Mouse (Mus musculus) common myeloid progenitor, adult 5-6 weeks (primary cell): Measurements from ENCODE around the gene Plekhd1. TPM values are rescaled to one million over a fixed set of nuclear protein-coding genes. Genes with fewer than 3 reads are reported as not detected.

ENCODE experiments used
- ATAC-seq: replicated peaks from 2 replicates; pipeline ENCODE4 v1.8.0; 2016; ENCODE audit warnings: low read depth, mild to moderate bottlenecking, moderate TSS enrichment, inconsistent platforms; ENCODE audit not compliant: poor library complexity, severe bottlenecking
- total RNA-seq: library from RNA; stranded (forward); fragments of 200-1000, 187-1606 nt; gene quantifications from 2 replicates; pipeline ENCODE4 v1.2.3, GENCODE M21; 2017

The Plekhd1 gene
- total RNA-seq, result not detected in 2 replicates

DNA sequence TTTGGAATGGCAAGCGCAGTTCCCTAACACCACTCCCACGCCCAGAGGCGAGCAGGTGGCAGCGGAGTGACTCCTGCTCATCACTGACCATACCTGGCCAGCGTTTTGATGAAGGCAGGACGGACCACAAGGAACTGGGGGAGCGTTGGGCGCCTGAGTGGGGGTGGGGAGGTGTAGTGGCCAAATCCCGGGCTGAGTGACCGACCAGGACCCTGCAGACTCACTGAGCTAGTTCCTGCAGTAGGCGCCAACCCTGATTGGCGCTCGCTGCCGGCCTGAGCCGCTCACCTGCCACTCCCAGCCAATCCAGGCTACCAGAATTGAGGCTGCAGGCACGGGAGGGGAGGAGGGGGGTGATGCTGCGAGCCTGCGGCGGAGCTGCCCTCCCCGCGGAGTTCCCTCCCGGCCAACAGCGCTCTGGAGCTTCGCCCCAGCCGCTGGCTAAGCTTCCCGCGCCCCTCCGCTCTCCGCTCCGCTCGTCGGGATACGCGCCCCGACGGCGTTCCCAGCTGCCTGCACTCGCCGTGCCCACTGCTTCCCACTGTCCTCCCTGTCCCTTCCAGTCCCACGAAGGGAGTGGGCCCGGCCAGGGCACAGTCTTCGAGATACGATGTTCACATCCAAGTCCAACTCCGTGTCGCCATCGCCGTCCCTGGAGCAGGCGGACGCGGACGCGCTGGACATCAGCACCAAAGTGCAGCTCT is at the start of gene Plekhd1:
Gene Plekhd1, plus strand, starts transcription at position 323 of the 704 bp plus-strand sequence.
- ATAC-seq, result 0 out of 2 replicates have a peak, but pooled peaks have one; percentile 23

DNA sequence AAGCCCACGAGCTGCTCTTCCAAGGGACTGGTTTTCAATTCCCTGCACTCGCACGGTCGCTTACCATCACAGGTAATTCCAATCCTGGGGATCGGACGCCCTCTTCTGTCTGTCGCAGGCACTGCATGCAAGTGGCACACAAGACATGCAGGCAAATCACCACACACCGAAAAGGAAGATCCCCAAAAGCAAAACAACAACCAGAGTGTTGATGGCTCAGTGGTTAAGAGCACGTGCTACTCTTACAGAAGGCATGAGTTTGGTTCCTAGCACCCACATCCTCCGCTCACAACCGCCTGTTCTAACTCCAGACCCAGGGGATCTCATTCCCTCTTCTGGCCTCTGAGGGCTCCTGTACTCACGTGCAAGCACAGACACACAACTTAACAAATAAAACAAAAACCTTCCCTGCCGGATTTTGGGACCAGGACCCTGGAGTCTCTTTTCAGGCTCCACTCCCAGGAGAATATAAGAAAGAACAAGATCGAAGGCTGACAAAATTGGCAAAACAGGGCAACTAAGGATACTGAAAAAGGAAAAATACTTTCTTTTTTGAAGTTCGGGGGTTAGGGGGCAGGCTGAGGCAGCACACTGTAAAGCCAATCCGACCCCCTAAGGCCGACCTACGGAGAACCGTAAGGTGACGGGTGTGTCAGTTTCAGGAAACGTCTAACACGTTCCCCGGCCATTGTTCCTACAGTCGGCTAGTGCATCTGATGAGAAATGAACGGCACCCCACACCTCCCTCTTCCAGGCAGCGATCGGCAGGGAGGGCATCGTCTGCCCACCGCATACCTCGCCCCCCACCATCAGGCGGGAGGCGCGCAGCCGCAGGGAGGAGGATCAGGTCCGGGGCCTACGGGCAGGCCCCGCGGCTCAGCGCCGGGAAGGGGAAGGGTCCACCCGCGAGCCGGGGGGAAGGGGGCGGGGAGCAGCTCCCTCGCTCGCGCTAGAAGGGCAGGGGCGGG is 49.4 kb upstream of the Plekhd1 start:
- peak; percentile 36 for ATAC-seq

GRCm38 (mm10) chr12:80643693-80644505 is 48.5 kb upstream of the Plekhd1 start, which contains the start of the genes Slc39a9 and Erh:
TSS of gene Slc39a9 (plus strand) at chr12:80643883.
TSS of gene Erh (minus strand) at chr12:80644341.
- peak; percentile 93 for ATAC-seq

GRCm38 (mm10) chr12:80644506-80644868 is 47.9 kb upstream of the Plekhd1 start:
- ATAC-seq, result no peak

DNA sequence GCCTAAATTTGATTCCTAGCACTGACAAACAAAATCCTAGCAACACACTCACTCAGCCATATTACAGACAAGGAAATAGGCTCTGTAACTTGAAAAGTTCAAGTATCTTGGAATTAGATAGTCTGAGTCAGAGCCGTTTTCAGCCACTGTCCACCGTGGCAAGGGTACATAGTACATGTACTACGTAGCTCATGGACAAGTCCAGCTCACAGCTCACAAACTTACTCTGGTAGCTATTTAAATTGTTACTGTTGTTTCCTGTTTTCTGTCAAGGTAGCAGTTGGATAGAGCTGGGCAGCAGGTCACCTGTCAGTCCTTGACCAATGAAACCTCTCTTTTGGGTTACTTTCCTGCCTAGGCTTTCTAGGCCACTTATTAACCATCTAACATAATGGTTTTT is 46.0 kb upstream of the Plekhd1 start:
- no peak for ATAC-seq

DNA sequence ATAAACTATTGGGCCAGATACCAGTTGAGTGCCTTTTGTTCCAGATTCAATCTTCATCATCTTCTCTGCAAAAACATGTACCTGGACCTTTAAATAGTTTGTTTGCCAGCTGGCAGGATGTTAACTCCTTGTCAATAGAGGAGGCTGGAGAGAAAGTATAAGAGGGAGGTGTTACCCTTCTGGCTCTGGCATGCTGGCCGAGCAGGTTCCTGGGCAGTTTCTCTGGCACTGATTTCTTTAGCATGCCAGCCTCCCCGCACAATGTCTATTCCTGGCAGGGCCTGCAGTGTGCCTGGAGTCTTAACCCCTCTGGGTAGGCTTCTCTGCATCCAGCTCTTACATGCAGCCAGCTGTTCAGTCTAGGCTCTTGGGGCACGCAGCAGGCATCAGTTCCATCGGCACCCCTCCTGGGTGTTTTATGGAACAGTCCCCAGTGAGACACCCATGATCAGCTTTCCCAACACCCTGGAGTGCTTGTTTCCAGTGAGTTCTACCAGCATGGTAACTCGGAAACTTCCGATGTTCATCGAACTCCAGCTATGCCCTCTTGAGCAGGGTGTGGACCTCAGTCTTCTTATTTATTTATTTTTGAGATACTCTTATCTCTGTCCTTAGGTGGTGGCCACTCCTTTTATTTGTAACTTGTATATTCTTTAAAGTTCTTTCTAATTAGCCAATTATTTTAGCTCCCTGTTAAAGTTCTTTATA is 38.3 kb upstream of the Plekhd1 start:
- no peak for ATAC-seq

- no peak for ATAC-seq
Measured at GRCm38 (mm10) chr12:80654659-80655025, 37.7 kb upstream of the Plekhd1 start.

GRCm38 (mm10) chr12:80658661-80659060 is 33.7 kb upstream of the Plekhd1 start:
- no peak for ATAC-seq

- no peak for ATAC-seq
Measured at GRCm38 (mm10) chr12:80662322-80662721, 30.1 kb upstream of the Plekhd1 start.

DNA sequence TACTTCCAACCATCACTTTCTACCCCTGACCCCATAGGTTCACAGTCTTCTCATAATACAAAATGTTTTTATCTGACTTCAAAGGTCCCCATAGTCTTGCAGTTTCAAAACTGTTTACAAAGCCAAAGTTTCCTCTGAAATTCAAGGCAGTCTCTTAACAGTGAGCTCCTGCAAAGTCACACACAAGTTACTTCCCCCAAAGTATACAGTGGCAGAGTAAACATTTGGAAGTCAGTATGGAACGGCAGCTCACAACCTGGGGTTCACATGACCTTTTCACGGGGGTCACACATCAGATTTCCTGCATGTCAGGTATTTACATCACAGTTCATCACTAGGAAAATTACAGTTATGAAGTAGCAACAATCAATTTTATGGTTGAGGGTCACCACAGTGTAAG is 28.5 kb upstream of the Plekhd1 start:
- ATAC-seq, result no peak

DNA sequence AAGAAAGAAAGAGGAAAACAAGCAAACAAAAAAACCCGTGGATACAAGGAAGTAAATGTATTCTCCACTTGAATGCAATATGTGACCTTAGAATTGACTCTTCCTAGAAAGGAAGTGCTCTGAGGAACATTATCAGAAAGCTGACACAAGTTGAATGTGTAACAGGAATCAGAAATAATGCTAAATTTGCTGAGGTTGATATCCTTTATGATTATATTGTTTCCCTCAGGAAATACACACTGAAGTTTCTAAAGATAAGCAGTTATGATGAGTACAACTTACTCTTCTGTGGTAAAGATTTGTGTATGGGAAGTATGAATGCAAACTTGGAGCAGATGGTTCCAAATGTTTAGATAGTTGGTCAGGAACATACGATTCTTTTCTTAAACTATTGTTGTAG is 24.0 kb upstream of the Plekhd1 start:
- ATAC-seq, result no peak

DNA sequence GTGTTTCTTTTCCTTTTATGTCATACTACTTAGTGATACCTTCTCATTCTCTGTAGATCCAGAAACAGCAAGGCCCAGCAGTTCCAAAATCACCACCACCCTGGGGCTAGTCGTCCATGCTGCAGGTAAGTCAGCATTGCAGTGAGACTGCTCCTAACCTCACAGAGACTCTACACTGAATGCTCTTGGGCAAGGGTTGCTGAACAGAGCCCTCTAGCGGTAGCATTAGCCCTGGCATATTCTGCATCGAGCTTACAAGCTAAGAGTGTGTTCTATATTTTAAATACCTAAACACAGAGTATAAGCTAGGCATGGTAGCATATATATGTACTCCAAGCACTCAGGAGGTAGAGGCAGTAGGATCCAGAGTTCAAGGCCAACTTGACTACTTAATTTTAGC is 19.2 kb upstream of the Plekhd1 start:
- peak; percentile 62 for ATAC-seq

- peak; percentile 60; the same call in 1 of the 2 replicates for ATAC-seq
Measured at GRCm38 (mm10) chr12:80681340-80681739, 11.1 kb upstream of the Plekhd1 start.

GRCm38 (mm10) chr12:80683554-80683953 is 8.8 kb upstream of the Plekhd1 start:
- ATAC-seq, result no peak

- ATAC-seq, result no peak
Measured at GRCm38 (mm10) chr12:80684316-80684715, 8.1 kb upstream of the Plekhd1 start.

DNA sequence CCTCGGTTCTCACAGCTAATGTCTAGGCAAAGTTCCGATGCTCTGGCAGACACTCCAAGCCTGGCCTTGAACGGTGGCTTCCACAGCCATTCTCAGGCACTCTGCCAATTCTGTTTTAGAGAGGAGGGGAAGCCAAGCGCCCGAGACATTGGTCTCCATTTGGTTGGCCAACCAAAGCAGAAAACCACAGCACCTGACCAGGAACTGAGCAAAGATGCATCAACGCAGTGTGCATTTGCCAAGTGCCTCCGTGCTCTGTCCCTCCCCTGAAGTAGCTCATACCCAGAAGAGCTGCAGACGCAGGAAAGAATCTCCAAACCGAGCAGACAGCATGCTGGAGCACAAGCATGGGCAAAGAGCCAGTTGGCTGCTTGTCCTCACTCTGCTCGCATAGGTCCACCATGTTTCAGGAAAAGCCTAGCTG is 4.6 kb upstream of the Plekhd1 start:
- ATAC-seq, result peak; percentile 68

DNA sequence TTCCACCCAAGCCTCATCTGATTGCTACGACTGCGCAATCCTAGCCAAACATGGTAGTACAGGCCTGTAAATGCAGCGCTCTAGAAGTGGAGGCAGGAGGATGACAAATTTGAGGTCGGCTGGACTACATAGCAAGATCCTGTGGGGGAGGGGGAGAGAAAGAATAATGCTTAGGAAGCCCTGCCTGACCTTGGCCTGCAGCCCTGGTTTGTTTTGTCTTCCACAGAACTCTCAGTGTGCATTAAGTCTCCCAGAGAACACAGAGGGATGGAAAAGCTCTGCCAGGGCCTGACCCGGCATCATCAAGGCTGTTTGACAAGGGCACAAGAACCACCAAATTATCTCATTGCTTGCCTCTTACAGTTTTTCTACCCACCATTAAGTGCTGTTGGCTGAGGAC is 2.7 kb upstream of the Plekhd1 start:
- no peak for ATAC-seq

DNA sequence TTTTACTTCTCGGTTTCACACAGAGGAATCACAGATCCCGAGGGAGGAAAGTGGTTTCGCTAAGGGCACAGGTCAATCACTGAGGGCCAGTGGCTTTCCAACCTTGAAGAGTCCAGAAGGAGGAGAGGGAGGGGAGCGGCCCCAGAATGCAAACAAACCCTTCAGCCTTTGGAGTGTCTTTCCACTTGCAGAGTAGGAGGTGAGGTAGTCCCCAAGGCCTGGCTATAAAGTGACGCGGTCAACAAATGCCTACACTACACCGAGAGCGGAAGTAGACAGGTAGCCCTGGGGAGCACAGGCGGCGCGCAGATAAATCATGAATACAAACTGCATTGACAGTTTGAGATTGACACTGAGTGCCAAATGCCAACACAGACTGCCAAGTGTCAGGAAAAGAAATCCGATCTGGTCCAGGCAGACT is 710 bp upstream of the Plekhd1 start:
- no peak for ATAC-seq

DNA sequence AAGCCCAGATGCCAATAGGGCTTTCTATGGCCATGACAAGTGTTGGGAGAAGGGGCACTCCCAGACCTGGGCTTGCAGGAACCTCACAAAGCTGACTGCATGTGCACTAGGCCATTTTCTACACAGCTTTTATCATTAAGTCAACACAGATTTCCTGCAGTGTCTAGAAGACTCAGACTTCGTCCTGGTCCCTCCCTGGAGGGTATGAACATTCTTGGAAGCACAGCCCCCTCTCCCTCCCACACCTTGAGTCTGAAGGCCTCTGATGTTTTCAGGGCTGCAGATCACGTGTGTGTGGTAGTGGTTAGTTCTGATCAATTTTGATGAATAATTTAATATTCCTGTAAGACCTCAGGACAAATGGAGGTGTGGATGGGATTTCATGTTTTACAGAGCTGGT is 1.3 kb downstream of the Plekhd1 start:
- ATAC-seq, result no peak

- ATAC-seq, result no peak
Measured at GRCm38 (mm10) chr12:80695004-80695403, 2.6 kb downstream of the Plekhd1 start.
